In the genomic region with DNA sequence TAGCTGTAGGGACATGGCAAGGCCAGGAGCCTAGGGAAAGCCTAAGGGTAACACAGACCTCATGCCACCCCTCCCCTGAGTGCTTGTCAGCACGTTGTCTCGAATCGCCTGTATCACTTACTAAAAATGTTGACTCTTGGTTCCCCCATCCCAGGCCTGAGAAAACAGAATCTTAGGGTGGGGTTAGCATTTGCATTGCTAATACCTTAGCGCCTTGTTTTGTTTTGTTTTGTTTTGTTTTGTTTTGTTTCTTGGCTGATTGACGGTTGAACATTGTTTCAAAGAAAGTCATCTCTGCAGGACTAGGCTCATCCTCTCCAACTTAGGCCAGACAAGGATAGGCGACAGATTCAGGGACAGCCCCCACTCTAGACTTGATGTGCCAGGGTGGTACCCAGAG, we compare ENCODE assay signal across 22 mouse cellular contexts.
"Had no signal": no experiment of that assay in that cellular context is flagged by ENCODE, and none has a peak within 500 bp of the region (broad histone marks: within the 10 kb centered on the region; RNA-seq: fewer than 3 reads in every experiment).

No protein-coding gene starts in this region.

- H3K36me3 ChIP-seq: kidney, embryonic 15.5 days; limb, embryonic 12.5 days; liver, embryonic 12.5 days; liver, embryonic 15.5 days; lung, embryonic 15.5 days; midbrain, embryonic 15.5 days; neural tube, embryonic 12.5 days; neural tube, embryonic 15.5 days; stomach, embryonic 15.5 days had no signal

- H3K9ac ChIP-seq: kidney, embryonic 15.5 days; limb, embryonic 12.5 days; liver, embryonic 12.5 days; liver, embryonic 15.5 days; lung, embryonic 15.5 days; midbrain, embryonic 15.5 days; neural tube, embryonic 12.5 days; neural tube, embryonic 15.5 days; stomach, embryonic 15.5 days had no signal

- H3K27me3 ChIP-seq: kidney, embryonic 15.5 days; limb, embryonic 12.5 days; liver, embryonic 15.5 days; lung, embryonic 15.5 days; megakaryocyte, embryonic 14.5 days; midbrain, embryonic 15.5 days; neural tube, embryonic 12.5 days; neural tube, embryonic 15.5 days; stomach, embryonic 15.5 days had no signal

- H3K4me1 ChIP-seq: kidney, embryonic 15.5 days; liver, embryonic 12.5 days; liver, embryonic 15.5 days; megakaryocyte, embryonic 14.5 days; midbrain, embryonic 15.5 days had no signal

- H3K9me3 ChIP-seq: kidney, embryonic 15.5 days; limb, embryonic 12.5 days; liver, embryonic 12.5 days; liver, embryonic 15.5 days; lung, embryonic 15.5 days; megakaryocyte, embryonic 14.5 days; midbrain, embryonic 15.5 days; neural tube, embryonic 12.5 days; neural tube, embryonic 15.5 days; stomach, embryonic 15.5 days had no signal

- H3K4me3 ChIP-seq: kidney, embryonic 15.5 days; left cerebral cortex, adult 2 months; limb, embryonic 12.5 days; liver, embryonic 12.5 days; liver, embryonic 15.5 days; lung, embryonic 15.5 days; megakaryocyte, embryonic 14.5 days; midbrain, embryonic 15.5 days; neural tube, embryonic 12.5 days; neural tube, embryonic 15.5 days; stomach, embryonic 15.5 days had no signal

- H3K4me2 ChIP-seq: kidney, embryonic 15.5 days; limb, embryonic 12.5 days; liver, embryonic 12.5 days; liver, embryonic 15.5 days; lung, embryonic 15.5 days; midbrain, embryonic 11.5 days; midbrain, embryonic 15.5 days; neural tube, embryonic 12.5 days; neural tube, embryonic 15.5 days; stomach, embryonic 15.5 days had no signal

- DNase-seq: kidney, adult 2 months; kidney, postnatal 10 days; kidney, postnatal 36 days; layer of hippocampus, postnatal 36 days; liver; lung, adult 18-20 months; lung, postnatal 36 days; right cerebral cortex, postnatal 25 days; spleen, adult 18-20 months; thymus, postnatal 25 days had no signal

- H3K27ac ChIP-seq: kidney, embryonic 15.5 days; left cerebral cortex, adult 2 months; limb, embryonic 12.5 days; liver, embryonic 12.5 days; liver, embryonic 15.5 days; lung, embryonic 15.5 days; midbrain, embryonic 15.5 days; neural tube, embryonic 12.5 days; neural tube, embryonic 15.5 days; stomach, embryonic 15.5 days had no signal

- ATAC-seq: liver, embryonic 12.5 days; midbrain, embryonic 15.5 days had no signal
